Comparison of ENCODE assay signal across 10 mouse cellular contexts in the genomic region with DNA sequence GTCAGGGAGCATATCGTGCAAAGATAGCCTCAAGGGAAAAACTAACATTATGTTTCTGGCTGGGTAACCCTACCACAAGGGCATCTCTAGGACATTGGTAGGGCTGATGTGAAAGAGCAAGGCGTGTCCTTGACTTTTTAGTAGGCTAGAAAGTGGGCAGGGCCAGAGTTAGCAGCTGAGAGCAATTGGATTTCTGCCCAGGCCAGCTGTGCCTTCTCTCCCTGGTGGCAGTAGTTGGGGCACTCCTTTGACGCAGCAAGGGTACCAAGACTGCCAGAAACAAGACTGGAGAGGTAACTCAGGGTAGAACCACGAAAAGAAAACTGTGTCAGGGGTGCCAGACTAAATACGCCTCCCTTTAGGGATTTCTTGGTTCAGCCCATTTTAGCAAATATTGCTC.
A peak's percentile ranks its signal among the peaks of the same experiment; 100 is the strongest.
DNase-seq lines count a peak whose midpoint lies in the region; ATAC-seq and TF ChIP-seq lines count a peak whose summit lies in the region.
"Had no signal": no experiment of that assay in that cellular context is flagged by ENCODE, and none has a peak within 500 bp of the region (broad histone marks: within the 10 kb centered on the region; RNA-seq: fewer than 3 reads in every experiment).

No protein-coding gene starts in this region.

- H3K9ac ChIP-seq in hindbrain, embryonic 16.5 days (ENCODE audit: low read depth, low read length): no peak overlapping the region
- no peak overlapping the region for H3K9ac ChIP-seq in hindbrain, embryonic 13.5 days
- H3K9ac ChIP-seq in heart, embryonic 14.5 days (ENCODE audit: low read length): no peak overlapping the region
- no peak overlapping the region for H3K9ac ChIP-seq in midbrain, embryonic 15.5 days

- H3K36me3 ChIP-seq in hindbrain, embryonic 16.5 days (ENCODE audit: control insufficient read depth, insufficient read depth, low read length): no peaks in the 10 kb centered on the region
- H3K36me3 ChIP-seq in hindbrain, embryonic 13.5 days: no peaks in the 10 kb centered on the region
- H3K36me3 ChIP-seq in heart, embryonic 14.5 days (ENCODE audit: control insufficient read depth, insufficient read depth, low read length): no peaks in the 10 kb centered on the region
- no peaks in the 10 kb centered on the region for H3K36me3 ChIP-seq in midbrain, embryonic 15.5 days (replicated peaks)

- no peaks in the 10 kb centered on the region for H3K4me1 ChIP-seq in hindbrain, embryonic 16.5 days (ENCODE audit: control insufficient read depth, insufficient read depth, low read depth, low read length)
- no peaks in the 10 kb centered on the region for H3K4me1 ChIP-seq in hindbrain, embryonic 13.5 days (replicated peaks)
- H3K4me1 ChIP-seq in heart, embryonic 14.5 days (ENCODE audit: control insufficient read depth in 2 of 2, insufficient read depth in 2 of 2, low read length in 2 of 2): peaks cover 7 to 16% of the 10 kb centered on the region in 2 experiments
- H3K4me1 ChIP-seq in lung, adult 2 months (ENCODE audit: control insufficient read depth, insufficient read depth, low read length): no peaks in the 10 kb centered on the region
- no peaks in the 10 kb centered on the region for H3K4me1 ChIP-seq in midbrain, embryonic 15.5 days

- TF ChIP-seq CTCF in lung, adult 2 months (IDR thresholded peaks at IDR 0.05; ENCODE audit: insufficient read depth, low read length): no peak

- WGBS in hindbrain, embryonic 16.5 days: 64% methylated on average over 5 of the region's 5 CpGs
- WGBS in hindbrain, embryonic 13.5 days: 60% methylated on average over 5 of the region's 5 CpGs
- WGBS in heart, embryonic 14.5 days: 48% methylated on average over 5 of the region's 5 CpGs
- WGBS in lung, adult 2 months: 48% methylated on average over 5 of the region's 5 CpGs
- 65% methylated on average over 5 of the region's 5 CpGs for WGBS in midbrain, embryonic 15.5 days

- H3K27me3 ChIP-seq in hindbrain, embryonic 16.5 days (replicated peaks; ENCODE audit: control insufficient read depth, insufficient read depth, low read length): no peaks in the 10 kb centered on the region
- no peaks in the 10 kb centered on the region for H3K27me3 ChIP-seq in hindbrain, embryonic 13.5 days
- H3K27me3 ChIP-seq in heart, embryonic 14.5 days (ENCODE audit: control insufficient read depth, insufficient read depth, low read length): no peaks in the 10 kb centered on the region
- no peaks in the 10 kb centered on the region for H3K27me3 ChIP-seq in midbrain, embryonic 15.5 days (replicated peaks)

- 0 out of 2 replicates have a peak, but pooled peaks have one; percentile 14 for ATAC-seq in hindbrain, embryonic 16.5 days
- ATAC-seq in hindbrain, embryonic 13.5 days (ENCODE audit: low FRiP score): no peak
- peak; percentile 75 for ATAC-seq in heart, embryonic 14.5 days (ENCODE audit: insufficient number of reproducible peaks, insufficient read depth, low FRiP score, low read depth)
- no peak for ATAC-seq in midbrain, embryonic 15.5 days (replicated peaks)

- H3K4me2 ChIP-seq in hindbrain, embryonic 16.5 days (ENCODE audit: low read length): no peak overlapping the region
- no peak overlapping the region for H3K4me2 ChIP-seq in hindbrain, embryonic 13.5 days
- H3K4me2 ChIP-seq in heart, embryonic 14.5 days (ENCODE audit: low read length): no peak overlapping the region
- H3K4me2 ChIP-seq in midbrain, embryonic 15.5 days: no peak overlapping the region

- no peak overlapping the region for H3K4me3 ChIP-seq in hindbrain, embryonic 16.5 days (ENCODE audit: low read length)
- no peak overlapping the region for H3K4me3 ChIP-seq in hindbrain, embryonic 13.5 days
- no peak overlapping the region for H3K4me3 ChIP-seq in heart, embryonic 14.5 days (ENCODE audit: control insufficient read depth in 1 of 2, insufficient read depth in 1 of 2, low read depth in 1 of 2, low read length in 2 of 2)
- no peak overlapping the region for H3K4me3 ChIP-seq in lung, adult 2 months (replicated peaks; ENCODE audit: extremely low read depth, low read depth, low read length)
- no peak overlapping the region for H3K4me3 ChIP-seq in midbrain, embryonic 15.5 days

- no peaks in the 10 kb centered on the region for H3K9me3 ChIP-seq in hindbrain, embryonic 16.5 days (ENCODE audit: control insufficient read depth, low read length)
- no peaks in the 10 kb centered on the region for H3K9me3 ChIP-seq in hindbrain, embryonic 13.5 days
- no peaks in the 10 kb centered on the region for H3K9me3 ChIP-seq in heart, embryonic 14.5 days (ENCODE audit: control insufficient read depth, low read length)
- H3K9me3 ChIP-seq in midbrain, embryonic 15.5 days: no peaks in the 10 kb centered on the region

- TF ChIP-seq POLR2A in lung, adult 2 months (IDR thresholded peaks at IDR 0.05; ENCODE audit: borderline replicate concordance, extremely low read depth, low read depth, low read length): no peak

- DNase-seq in adrenal gland, postnatal 14 days: peak; percentile 84
- DNase-seq in lung, adult 2 months: peak; percentile 6
- DNase-seq in cerebellum, adult 9-10 months: no peak
- DNase-seq in right cerebral cortex, postnatal 4 days: no peak
- DNase-seq: thymus, postnatal 14 days had no signal

- H3K27ac ChIP-seq in hindbrain, embryonic 16.5 days (ENCODE audit: low read depth, low read length): no peak overlapping the region
- H3K27ac ChIP-seq in hindbrain, embryonic 13.5 days: no peak overlapping the region
- H3K27ac ChIP-seq in heart, embryonic 14.5 days (replicated peaks in 1 of 2; ENCODE audit: control insufficient read depth in 1 of 2, insufficient read depth in 1 of 2, low read depth in 2 of 2, low read length in 2 of 2): peak overlapping the region; percentile 20 to 72; a peak in 3 of 4 replicates
- no peak overlapping the region for H3K27ac ChIP-seq in midbrain, embryonic 15.5 days
- H3K27ac ChIP-seq: kidney, postnatal 0 days had no signal

Comparison
In these comparisons a context has a peak if more than half of its experiments do, and no peak if none do; other contexts are left out.
1. ATAC-seq: peak in hindbrain, embryonic 16.5 days (single experiment) and heart, embryonic 14.5 days (single experiment); none in hindbrain, embryonic 13.5 days (single experiment) and midbrain, embryonic 15.5 days (single experiment).
2. H3K27ac ChIP-seq: peak in heart, embryonic 14.5 days (2 of 2); none in hindbrain, embryonic 16.5 days (single experiment), hindbrain, embryonic 13.5 days (single experiment) and midbrain, embryonic 15.5 days (single experiment).
3. DNase-seq: peak in adrenal gland, postnatal 14 days (single experiment) and lung, adult 2 months (single experiment); none in cerebellum, adult 9-10 months (single experiment) and right cerebral cortex, postnatal 4 days (single experiment).